Mouse (Mus musculus): ENCODE data around the gene Pdcd11.

The Pdcd11 gene

DNA sequence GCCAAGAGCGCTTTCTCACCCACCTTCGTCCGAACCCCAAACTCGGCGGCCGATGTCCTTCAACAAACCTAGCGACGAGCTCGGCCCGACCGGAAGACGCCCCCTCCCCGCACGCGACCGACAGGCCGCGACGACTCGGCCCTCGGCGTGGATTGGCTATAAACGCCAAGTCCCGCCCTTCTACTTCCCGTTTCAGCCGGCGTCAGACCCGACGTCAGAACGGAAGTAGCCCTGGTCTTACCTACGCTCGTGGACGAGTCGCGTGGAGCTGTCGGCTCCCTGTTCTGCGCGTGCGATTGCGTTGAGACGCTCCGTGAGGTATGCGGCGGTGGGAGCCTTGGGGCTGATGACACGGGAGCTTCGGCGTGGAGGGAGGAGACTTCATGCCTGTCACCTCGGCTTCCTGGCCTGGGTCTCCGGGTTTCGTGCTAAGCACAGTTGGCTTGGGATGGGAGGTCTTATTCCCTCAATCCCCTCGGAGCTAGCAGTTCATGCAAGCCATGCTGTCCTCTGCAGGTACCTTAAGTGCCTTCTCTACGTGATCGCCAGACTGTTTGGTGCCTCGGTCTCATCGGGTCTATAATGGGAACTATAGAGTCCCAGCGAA lies at the start of gene Pdcd11, which contains the start of gene Usmg5:
Gene Pdcd11 (plus strand): TSS at position 219 of the 607 bp plus-strand sequence.
Gene Usmg5 (minus strand): TSS at position 98 of the 607 bp plus-strand sequence.
- DNase-seq (ENCODE audit: low spot score in 2 of 2): peak; percentile 85 to 93

DNA sequence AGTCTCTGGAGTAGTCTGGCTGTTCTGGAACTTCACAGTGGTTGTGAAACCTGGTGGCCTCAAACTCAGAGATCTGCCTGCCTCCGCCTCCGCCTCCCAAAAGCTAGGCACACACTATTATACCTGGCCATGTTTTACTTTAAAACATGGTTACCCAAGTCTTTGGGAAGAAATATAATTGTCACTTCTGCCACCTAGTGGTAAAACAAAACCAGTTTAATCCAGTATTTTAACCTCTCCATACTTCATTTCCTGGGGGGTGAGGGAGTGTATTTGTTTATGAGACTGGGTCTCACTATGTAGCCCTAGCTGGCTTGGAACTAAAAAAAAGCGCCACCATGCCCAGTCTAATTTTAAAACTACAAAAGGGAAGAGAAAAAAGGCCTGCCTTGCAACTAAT lies 47.0 kb upstream of the Pdcd11 start:
- DNase-seq (ENCODE audit: low spot score in 2 of 2): no peak

DNA sequence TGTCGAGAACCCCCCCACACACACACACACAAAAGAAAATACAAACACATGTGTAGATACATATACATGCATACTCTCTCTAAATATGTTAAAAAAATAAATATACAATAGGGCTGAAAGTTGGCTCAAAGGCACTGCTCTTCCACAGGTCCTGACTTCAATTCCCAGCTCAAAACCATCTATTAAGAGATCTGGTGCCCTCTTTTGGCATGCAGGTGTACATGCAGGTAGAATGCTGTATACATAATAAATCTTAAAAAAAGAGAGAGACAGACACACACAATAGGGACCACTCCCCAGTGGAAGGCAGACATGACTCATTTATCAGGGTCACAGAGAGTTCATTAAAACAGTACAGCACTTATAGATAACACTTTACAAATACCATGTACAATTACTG lies 44.2 kb upstream of the Pdcd11 start:
- DNase-seq (ENCODE audit: low spot score in 2 of 2): no peak

DNA sequence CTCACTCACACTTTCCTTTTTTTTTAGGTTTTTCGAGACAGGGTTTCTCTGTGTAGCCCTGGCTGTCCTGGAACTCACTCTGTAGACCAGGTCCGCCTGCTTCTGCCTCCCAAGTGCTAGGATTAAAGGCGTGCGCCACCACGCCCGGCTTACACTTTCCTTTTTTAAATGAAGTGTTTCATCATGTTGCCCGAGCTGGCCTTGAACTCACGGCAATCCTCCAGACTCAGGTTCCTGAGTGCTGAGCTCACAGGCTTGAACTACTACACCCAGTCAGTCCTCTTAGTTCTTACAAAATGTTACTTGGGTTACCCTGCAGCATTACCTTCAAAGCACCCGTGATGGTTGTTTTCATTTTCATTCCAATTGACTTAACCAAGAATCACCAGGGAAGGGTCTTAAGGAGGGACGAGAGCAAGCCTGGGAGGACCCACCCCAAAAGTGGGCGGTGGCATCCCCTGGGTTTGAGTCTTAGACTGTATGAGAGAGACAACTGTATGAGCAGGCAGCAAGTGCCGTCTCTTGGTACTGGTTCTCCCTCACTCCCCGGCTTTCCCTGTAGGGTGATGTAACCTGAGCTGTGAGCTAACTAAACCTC lies 43.2 kb upstream of the Pdcd11 start:
- no peak for DNase-seq (ENCODE audit: low spot score in 2 of 2)

DNA sequence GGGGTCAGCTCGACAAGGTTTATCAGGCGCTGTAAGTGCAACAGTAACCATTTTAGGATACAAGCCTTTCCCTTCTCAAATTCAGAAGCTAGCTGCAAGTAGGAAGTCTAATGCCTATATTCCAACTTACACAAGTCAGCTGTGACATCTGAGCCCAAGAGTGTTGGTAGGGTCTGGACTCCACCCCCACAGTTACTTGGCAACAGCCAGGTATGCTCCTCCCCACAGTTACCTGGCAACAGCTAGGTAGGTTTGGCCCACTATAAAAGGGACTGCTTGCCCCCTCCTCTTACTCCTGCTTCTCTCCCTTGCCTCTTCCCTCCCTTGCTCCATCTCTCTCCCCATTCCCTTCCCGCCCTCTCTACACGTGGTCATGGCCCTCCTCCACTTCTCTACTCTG lies 41.5 kb upstream of the Pdcd11 start:
- DNase-seq (ENCODE audit: low spot score in 2 of 2): no peak

DNA sequence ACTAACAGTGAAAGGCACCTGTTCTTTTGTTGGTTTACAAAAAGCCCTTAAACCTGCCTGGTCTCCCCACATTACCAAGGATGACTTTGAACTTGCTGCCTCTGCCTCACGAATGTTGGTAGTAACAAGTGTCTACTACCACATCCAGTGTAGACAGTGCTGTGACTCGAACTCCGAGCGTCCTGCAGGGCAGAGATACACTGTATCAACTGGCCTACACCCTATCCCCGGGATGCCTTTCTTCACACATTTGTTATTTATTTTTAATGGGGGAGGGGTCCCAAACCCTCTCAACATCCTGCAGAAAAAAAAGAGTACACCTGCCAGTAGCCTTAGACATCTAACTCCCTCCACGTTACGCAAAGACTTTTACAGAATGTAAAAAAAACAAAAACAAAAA lies 40.7 kb upstream of the Pdcd11 start:
- no peak for DNase-seq (ENCODE audit: low spot score in 2 of 2)

DNA sequence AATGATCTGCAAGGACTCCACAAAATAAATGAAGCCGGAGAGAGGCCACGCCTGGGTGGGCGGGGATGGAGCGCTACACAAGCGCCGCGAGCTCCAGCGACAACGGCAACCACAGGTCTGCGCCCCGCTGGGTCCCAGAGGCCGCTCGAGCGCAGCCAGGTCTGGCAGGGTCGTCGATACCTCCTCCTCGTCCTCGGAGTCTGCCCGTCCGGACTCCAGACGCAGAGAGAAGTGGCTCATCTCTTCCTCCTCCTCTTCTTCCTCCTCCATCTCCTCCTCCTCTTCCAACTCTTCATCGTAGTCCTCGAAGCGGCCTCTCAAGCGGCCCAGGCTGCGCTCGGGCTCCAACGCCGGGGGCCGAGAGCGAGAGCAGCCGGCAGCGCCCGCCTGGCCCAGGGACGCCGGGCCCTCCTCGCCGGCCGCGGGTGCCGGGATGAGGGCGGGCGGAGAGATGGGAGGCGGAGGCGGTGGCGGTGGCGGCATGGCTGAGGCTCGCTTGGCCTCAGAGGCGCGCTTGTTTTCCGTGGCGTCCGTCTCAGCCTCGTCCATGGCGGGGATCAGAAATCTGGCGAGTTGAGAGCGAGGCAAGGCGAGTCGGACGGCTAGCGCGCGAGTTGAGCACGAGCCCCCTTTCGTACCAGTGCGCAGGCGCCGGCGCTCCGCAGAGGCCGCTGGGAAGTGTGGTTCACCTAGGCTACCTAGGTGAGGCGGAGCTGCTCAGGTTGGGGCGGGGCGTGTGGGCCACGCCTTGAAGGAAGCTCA lies 40.1 kb upstream of the Pdcd11 start, which contains the start of gene Pcgf6:
Gene Pcgf6 (minus strand): TSS at position 636 of the 762 bp plus-strand sequence.
- DNase-seq (ENCODE audit: low spot score in 2 of 2): peak; percentile 68 to 77

DNA sequence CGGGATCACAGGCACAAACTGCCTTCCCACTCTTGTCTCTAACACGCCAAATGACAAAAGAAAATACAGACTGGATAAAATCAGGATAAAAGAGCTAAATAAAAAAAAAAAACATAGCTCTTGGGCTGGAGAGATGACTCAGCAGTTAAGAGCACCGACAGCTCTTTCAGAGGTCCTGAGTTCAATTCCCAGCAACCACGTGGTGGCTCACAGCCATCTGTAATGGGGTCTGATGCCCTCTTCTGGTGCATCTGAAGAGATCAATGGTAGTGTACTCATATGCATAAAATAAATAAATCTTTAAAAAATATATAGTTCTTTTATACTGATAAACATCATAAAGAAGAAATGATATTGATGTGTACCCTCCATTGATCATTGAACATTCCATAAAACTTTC lies 37.6 kb upstream of the Pdcd11 start:
- DNase-seq (ENCODE audit: low spot score in 2 of 2): no peak

DNA sequence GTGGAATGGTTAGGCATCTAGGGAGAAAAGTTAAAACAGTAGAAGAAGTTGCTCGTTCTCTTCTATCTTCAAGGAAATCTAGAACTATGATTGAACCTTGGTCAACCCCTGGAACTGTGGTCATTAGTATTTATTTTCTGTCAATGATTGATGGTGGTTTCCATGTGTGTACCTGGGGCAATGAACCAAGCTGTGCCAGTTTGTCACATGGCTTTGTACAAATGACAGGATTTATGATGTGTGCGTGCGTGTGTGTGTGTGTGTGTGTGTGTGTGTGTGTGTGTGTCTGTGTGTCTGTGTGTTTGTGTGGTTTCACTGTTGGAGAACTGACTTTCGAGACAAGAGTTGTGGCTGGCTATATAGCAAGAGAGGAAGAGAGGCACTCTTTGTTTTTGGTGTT lies 37.1 kb upstream of the Pdcd11 start:
- peak; percentile 20 to 27 for DNase-seq (ENCODE audit: low spot score in 2 of 2)

DNA sequence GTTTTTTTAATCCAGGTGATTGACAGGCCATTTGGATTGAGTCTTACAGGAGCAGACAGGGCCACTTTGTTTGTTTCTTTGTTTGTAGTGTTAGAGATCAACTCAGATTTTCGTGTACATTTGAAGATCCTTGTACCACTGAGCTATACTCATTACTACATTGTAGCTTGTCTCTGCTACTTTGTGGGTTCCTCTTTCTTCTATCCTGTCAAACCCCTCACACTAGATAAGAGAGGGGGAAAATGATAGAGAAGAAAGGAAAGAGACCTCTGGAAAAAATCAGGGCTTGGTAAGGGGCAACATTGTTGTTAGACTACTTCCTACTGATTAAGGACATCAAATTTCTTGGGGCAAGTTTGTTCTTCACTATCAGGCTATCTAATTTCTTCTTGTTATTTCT lies 32.9 kb upstream of the Pdcd11 start:
- DNase-seq (ENCODE audit: low spot score in 2 of 2): no peak

DNA sequence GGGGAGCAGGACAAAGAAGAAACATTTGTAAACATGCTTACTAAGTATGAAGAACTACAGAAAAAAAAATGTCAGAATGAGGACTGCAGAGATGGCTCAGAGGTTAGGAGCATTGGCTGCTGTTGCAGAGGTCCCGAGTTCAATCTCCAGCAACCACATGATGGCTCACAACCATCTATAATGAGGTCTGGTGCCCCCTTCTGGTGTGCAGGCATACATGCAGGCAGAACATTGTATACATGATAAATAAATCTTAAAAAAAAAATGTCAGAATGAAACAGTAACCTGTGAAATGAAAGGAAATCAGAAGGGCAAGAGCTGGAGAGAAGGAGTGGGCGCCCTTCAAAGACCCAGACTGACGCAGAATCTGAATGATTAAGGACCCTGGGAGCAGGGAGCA lies 24.7 kb upstream of the Pdcd11 start:
- DNase-seq (ENCODE audit: low spot score in 2 of 2): no peak

DNA sequence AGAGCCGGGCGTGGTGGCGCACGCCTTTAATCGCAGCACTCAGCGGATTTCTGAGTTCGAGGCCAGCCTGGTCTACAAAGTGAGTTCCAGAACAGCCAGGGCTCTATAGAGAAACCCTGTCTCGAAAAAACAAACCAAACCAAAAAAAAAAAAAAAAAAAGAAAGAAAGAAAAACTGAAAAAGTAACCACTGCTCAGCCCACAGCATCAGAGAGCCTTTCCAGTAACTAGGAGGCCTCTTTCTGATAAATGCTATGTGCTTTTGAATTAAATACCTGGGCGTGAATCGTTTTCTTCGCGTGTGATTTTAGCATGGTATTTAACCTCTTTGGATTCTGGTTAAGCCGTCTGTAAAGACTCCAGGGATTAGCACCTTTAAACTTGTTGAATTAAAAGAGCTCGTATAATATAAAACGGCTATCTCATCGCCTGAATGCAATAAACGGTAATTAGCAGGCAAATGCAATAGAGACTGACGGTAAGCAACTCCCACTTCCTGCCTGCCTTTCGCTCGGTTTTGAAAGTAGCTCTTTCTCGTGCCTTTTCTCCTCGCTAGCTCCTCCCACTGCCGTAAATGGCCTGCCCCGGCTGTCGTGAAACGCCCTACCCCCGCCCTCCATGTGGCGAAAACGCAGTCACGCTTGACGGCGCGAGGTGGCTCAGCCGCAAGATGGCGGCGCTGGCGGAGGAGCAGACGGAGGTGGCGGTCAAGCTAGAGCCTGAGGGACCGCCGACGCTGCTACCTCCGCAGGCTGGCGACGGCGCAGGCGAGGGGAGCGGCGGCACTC lies 23.3 kb upstream of the Pdcd11 start, which contains the start of gene Taf5:
Gene Taf5 (plus strand): TSS at position 651 of the 787 bp plus-strand sequence.
- peak; percentile 96 to 98 for DNase-seq (ENCODE audit: low spot score in 2 of 2)

DNA sequence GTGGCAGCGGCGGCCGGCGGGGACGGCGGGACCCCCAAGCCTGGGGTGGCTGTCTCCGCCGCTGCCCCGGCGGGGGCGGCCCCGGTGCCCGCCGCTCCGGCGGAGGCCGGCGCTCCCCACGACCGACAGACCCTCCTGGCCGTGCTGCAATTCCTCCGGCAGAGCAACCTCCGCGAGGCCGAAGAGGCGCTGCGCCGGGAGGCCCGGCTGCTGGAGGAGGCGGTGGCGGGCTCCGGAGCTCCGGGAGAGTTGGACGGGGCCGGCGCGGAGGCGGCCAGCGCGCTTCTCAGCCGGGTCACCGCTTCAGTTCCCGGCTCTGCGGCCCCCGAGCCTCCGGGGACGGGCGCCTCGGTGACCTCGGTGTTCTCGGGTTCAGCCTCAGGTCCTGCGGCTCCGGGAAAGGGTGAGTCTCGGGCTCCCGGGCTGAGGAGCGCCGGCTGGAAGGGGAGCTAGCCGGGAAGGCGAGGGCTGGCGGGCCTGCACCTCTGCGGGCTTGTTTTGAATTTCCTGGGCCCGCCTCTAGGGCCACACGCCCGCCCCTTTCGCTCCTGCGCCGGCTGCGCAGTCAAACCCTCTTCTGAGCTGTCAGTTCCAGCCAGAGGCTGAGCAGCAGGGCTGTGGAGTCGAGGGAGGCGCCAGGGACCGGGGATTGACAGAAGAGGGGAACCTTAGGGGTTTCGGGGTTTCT lies 22.5 kb upstream of the Pdcd11 start:
- peak; percentile 77 to 81 for DNase-seq (ENCODE audit: low spot score in 2 of 2)

DNA sequence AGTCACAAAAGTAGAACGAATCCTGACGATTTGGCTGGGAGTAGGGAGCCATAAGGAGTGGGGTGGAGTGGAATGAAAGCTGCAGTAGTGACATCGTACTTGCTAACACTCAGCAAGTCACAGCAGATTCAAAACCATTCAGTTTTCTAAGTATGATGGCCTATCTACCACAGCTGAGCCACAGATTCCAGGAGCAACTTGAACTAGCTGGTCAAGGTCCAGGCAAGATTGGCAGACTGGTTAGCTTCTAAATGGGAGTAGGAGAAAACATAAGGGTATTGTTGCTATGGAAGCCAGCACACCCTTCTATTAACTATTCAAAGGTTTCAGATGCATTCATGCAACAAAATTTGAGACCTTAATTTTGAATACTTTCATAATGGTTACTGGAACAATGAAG lies 2.3 kb upstream of the Pdcd11 start:
- DNase-seq (ENCODE audit: low spot score in 2 of 2): no peak

DNA sequence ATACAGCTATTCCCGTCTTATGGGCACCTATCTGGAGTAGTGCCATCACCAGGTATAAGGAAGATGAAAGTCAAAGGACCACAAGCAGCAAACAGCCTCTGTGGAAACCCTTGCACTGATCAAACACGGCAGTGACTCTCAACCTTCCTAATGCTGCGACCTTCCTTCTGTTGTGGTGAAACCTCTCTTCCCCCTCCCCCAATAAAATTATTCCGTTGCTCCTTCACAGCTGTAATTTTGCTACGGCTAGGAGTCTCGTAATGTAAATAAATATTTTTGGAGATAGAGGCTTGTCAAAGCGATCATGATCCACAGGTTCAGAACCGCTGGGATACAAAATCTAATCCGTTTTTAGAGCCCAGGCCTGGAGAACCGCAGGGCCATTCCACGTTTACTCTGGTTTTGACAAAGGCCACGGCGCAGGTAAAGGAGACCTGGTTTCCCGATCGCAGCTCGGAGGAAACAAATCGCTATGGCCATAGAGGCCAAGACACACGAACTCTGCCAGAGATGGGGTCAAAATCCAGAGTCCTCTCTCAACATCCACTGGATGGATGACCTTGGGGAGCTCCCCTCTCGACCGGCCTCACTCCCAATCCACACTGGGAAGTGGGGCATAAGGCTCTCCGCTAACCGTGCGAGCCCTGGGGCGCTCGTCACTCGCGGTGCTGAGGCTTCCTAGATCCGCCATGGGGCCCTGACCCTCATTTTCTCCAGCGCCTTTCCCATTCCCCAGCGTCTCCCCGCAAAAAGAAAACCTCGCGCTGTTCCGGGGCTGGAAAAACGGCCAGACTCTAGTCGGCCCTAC lies 646 bp upstream of the Pdcd11 start:
- DNase-seq (ENCODE audit: low spot score in 2 of 2): peak; percentile 6 to 49

DNA sequence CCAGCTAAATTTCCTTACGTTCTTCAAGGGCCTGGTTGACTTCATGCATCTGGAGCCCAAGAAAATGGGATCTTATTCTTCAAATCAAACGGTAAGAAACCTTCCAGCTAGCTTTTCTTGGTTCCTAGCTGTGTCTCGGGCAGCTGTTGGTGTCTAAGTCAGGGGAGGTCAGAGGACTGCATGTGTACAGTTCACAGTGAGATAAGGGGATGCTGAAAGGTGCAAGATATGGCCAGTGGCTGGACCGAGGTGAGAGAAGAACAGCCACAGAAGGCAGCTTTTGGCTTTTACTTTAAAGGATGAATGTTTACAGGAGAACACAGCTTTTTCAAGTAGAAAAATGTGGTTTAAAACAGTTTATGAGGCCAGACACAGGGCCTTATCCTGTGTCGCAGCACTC lies 10.5 kb downstream of the Pdcd11 start:
- DNase-seq (ENCODE audit: low spot score in 2 of 2): no peak

DNA sequence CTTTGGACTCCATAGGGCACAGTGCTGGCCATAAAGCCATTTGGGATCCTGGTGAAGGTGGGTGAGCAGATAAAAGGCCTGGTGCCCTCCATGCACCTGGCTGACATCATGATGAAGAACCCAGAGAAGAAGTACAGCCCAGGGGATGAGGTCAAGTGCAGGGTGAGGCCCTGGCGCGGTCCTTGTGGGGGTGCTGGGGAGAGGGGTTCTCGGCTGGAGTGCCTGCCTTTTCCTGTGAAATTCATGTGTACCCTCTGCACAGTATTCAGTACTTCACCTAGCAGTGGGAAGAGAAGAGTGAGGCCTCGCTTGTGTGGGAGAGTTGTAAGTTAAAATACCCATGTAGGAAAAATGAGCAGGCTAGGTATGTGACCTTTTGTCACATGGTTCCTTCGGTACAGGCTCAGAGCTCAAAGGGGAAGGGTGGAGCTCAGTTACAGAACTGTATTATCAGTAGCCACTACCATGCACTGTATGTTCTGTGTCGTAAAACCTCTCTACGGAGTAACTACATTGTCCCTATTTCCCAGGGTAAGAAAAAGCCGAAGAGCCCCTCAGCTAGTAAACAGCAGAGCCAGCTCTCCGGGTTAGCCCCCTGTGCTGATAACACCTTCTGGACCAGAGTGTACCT lies 14.2 kb downstream of the Pdcd11 start:
- no peak for DNase-seq (ENCODE audit: low spot score in 2 of 2)

DNA sequence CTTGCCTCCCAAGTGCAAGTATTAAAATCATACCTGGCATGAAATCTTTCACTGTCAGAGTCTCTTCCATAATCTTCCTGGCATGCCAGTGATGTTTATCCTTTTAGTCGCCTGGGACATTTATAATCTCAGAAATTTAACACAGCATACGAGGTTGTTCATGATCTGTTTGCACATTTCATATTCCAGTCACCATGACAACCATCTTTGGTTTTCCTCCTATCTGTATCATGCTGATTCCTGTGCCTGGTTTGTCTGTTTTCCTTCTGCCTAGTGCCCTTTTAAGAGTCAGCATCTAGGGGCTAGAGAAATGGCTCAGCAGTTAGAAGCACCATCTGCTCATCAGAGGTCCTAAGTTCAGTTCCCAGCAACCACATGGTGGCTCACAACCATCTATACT lies 28.1 kb downstream of the Pdcd11 start:
- no peak for DNase-seq (ENCODE audit: low spot score in 2 of 2)

DNA sequence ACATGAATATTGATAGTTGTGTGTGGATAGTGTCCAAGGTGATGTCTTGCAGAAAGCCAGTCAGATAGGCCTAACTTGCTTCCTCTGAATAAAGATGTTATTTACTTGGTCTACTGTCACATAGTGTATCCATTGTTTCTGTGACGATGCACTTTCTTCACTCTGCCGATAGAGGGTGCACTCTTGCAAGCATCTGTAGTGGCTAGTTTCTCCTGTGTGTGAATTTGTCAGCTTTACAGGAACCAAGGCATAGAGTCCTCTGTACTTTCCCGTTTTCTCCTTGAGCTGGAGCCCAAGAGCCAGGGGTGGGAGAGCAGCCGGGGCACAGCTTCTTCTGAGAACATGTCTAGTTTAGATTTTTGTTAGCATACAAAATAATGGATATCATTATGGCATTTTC lies 30.5 kb downstream of the Pdcd11 start:
- DNase-seq (ENCODE audit: low spot score in 2 of 2): no peak

DNA sequence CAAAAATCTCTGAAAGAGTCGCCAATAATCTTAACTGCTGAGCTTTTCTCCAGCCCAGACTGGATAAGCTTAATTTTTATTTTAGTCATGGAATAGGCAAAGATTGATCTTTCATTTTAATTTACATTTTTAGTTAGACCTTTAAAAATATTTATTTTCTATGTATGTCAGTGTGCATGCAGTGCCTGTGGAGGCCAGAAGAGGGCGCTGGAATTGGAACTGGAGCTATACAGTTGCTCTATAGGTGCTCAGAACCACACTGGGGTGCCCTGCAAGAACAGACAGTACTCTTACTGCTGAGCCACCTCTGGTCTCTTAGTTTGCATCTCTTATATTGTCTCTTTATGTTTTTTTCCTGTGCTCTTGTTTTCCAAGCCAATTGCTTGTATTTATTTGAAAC lies 32.2 kb downstream of the Pdcd11 start:
- DNase-seq (ENCODE audit: low spot score in 2 of 2): no peak
